Mouse (Mus musculus): ENCODE data around the gene Ube4a. TPM values are rescaled to one million over a fixed set of nuclear protein-coding genes. Genes with fewer than 3 reads are reported as not detected.

Gene Ube4a
- polyA plus RNA-seq, 1 experiment from 2014 or later: 27.0 TPM

DNA sequence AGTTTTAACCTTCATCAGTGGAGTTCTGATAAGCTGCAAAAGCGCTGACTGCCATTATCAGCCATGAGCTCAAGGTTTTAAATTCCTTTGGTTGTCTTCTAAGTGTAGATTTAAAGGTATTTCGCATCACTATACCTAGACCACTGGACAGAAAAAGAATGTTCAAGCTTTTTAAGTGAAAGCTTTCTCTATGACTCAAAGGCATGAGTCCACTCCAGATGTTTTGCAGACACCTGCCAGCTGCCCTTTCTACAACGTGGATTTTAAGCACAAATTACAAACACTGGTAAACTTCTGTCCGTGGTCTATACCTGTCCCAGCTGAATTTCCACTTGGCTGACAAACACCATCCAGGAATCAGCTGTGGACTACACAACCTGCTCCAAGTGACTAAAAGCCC lies 29.6 kb upstream of the Ube4a start:
- Histone ChIP-seq H3K36me3 (no peaks in the 10 kb centered on the region), H3K4me3 (no peak overlapping the region), H3K27ac (no peak overlapping the region), H3K9ac (no peak overlapping the region), H3K27me3 (0 out of 2 replicates have a peak, but pooled peaks cover 3% of the 10 kb centered on the region), H3K9me3 (no peaks in the 10 kb centered on the region), H3K4me1 (peaks cover 4% of the 10 kb centered on the region; the same call in 1 of the 2 replicates), H3K4me2 (replicated peaks) (no peak overlapping the region)
- no peak for ATAC-seq (ENCODE audit: low FRiP score, low read depth)
- WGBS: 69% methylated on average over 4 of the region's 4 CpGs

DNA sequence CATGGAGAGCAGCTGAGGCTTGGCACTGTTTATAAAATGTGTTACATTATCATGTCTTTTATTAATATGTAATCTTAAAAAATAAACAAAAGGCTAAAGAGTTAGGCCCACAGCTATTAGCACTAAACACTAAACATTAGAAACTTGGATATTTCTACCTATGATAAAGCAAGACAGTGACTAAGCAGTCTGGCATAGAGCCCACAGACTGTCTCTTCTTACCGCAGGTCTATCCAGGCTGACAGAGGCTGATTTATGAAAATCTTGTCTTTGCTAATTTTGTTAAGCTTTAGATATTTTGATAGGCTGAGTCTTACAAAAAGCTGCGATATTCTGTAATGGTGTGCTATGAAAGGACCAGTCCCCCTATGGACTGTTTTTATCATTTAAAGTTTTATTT lies 27.9 kb upstream of the Ube4a start:
- Histone ChIP-seq H3K4me2 (replicated peaks) (no peak overlapping the region), H3K27me3 (0 out of 2 replicates have a peak, but pooled peaks cover under 1% of the 10 kb centered on the region), H3K4me3 (no peak overlapping the region), H3K9ac (no peak overlapping the region), H3K27ac (no peak overlapping the region), H3K9me3 (no peaks in the 10 kb centered on the region), H3K36me3 (no peaks in the 10 kb centered on the region), H3K4me1 (no peaks in the 10 kb centered on the region)
- ATAC-seq (ENCODE audit: low FRiP score, low read depth): no peak
- 85% methylated on average over 2 of the region's 2 CpGs for WGBS

DNA sequence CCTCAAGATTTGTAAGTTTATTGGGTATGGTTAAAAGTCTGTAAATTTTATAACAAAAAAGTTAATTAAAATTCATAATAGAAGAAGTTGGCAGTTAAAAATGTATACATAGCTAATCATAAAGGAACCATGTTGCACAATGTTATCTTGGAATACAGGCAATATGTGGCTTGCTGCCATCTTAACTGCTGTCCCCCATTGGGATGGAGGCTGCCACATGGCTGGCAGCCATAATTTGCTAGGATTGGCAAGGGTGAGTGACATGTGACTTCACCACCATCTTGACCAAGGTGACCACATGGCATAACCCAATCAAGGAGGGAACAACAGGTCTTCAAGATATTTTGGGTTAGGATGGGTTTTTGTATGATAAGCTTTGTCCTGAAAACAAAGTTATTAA lies 26.9 kb upstream of the Ube4a start:
- ATAC-seq (ENCODE audit: low FRiP score, low read depth): no peak

DNA sequence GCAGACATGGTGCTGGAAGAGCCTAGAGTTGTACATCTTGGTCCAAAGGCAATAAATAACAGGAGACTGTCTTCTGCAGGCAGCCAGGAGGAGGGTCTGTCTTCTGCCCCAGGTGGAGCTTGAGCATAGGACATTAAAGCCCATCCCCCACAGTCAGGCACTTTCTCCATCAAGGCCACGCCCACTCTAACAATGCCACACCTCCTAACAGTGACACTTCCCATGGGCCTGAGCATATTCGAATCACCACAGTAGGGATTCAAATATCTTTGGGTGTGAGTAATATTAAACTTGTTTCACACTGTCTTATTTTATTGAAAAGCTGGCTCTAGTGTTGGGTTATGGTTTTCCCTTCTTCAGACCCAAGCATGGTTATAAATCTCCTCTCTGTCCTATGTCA lies 26.4 kb upstream of the Ube4a start:
- H3K4me2 ChIP-seq (replicated peaks): no peak overlapping the region
- H3K27me3 ChIP-seq: no peaks in the 10 kb centered on the region
- no peaks in the 10 kb centered on the region for H3K36me3 ChIP-seq
- no peak overlapping the region for H3K9ac ChIP-seq
- no peak for ATAC-seq (ENCODE audit: low FRiP score, low read depth)
- no peak overlapping the region for H3K4me3 ChIP-seq
- no peak overlapping the region for H3K27ac ChIP-seq
- H3K4me1 ChIP-seq: no peaks in the 10 kb centered on the region
- no peaks in the 10 kb centered on the region for H3K9me3 ChIP-seq
- WGBS: 78% methylated on average over 2 of the region's 2 CpGs

More for the DNA sequence above, 26.9 kb upstream of the Ube4a start:
- Histone ChIP-seq H3K36me3 (no peaks in the 10 kb centered on the region), H3K27ac (no peak overlapping the region), H3K27me3 (no peaks in the 10 kb centered on the region), H3K9ac (no peak overlapping the region), H3K9me3 (no peaks in the 10 kb centered on the region), H3K4me1 (no peaks in the 10 kb centered on the region), H3K4me3 (no peak overlapping the region), H3K4me2 (replicated peaks) (no peak overlapping the region)

DNA sequence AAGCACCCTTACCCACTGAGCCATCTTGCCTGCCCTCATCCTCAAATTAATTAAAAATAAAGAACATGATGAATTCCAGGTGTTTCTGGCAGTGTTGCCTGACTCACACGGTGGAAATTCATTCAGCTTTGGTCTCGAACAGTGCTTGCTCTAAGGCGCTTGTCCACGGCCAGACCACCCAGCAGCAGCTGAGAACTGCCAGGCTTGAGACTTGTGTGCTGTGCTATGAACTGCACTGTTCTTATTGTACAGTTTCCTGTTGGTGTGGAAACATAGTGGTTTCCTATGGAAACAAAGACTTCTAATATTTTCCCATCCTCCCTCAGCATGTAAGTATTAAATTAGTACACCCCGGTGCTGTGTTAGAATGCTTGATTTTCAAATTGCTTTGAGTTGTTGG lies 21.6 kb upstream of the Ube4a start:
- ATAC-seq (ENCODE audit: low FRiP score, low read depth): no peak
- Histone ChIP-seq H3K27ac (no peak overlapping the region), H3K9ac (no peak overlapping the region), H3K36me3 (no peaks in the 10 kb centered on the region), H3K4me2 (replicated peaks) (no peak overlapping the region), H3K9me3 (no peaks in the 10 kb centered on the region), H3K4me3 (no peak overlapping the region), H3K27me3 (no peaks in the 10 kb centered on the region), H3K4me1 (no peaks in the 10 kb centered on the region)
- 35% methylated on average over 5 of the region's 5 CpGs for WGBS

DNA sequence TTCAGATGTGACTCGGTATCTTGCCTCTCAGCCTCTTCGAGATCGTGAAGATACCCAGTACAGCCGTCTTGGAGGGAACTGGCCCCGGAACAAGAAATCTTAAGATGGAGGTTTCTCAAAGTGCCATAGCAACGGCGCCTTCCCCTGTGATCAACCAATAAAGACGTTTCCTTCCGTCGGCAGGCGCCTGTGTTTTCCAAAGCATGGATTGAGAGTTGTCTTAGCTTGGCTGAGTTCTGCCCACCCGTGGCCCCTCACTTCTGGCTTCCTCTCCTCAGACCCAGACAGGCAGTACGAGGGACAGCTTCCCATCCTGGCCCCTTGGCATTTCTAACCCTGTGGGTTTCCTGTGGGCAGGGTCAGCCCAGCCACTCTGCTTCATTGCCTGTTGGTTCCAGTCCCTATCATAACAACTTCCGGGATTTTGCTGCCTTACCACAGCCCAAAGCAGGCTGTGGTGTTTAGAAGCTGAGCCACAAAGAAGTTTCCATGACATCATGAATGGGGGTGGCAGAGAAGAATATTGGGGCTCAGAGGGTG lies 20.9 kb upstream of the Ube4a start:
- Histone ChIP-seq H3K4me2 (replicated peaks) (peak overlapping the region; percentile 12; the same call in 1 of the 2 replicates), H3K4me3 (no peak overlapping the region), H3K9me3 (no peaks in the 10 kb centered on the region), H3K4me1 (no peaks in the 10 kb centered on the region), H3K27ac (peak overlapping the region; percentile 39; the same call in 1 of the 2 replicates), H3K9ac (no peak overlapping the region), H3K36me3 (no peaks in the 10 kb centered on the region), H3K27me3 (no peaks in the 10 kb centered on the region)
- 64% methylated on average over 14 of the region's 14 CpGs for WGBS
- ATAC-seq (ENCODE audit: low FRiP score, low read depth): no peak

DNA sequence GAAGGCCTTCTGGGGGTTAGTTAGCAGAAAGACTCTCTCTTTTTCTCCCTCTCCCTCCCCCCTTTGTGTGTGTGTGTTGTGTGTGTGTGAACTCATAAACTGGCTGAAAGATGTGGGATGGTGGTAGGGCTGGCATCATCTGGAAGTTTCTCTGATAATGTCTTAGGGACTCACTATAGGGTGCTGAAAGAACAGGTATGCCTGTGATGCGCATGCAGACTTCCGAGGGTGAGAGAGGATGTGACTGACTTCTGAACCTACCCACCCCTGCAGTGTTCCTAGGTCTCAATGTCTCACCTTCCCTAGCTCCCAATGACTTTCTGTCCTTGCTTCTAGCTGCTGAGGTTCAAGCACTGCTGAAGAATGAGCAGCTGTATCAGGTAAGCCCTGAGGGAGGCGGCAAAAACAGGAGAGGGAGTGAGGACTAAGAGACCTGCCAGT lies 20.3 kb upstream of the Ube4a start:
- H3K9me3 ChIP-seq: no peaks in the 10 kb centered on the region
- no peaks in the 10 kb centered on the region for H3K4me1 ChIP-seq
- H3K27ac ChIP-seq: 0 out of 2 replicates have a peak overlapping the region, but pooled peaks have one; percentile 39
- H3K4me2 ChIP-seq (replicated peaks): peak overlapping the region; percentile 12; the same call in 1 of the 2 replicates
- no peak for ATAC-seq (ENCODE audit: low FRiP score, low read depth)
- no peak overlapping the region for H3K4me3 ChIP-seq
- H3K9ac ChIP-seq: no peak overlapping the region
- WGBS: 87% methylated on average over 3 of the region's 3 CpGs
- H3K27me3 ChIP-seq: no peaks in the 10 kb centered on the region
- no peaks in the 10 kb centered on the region for H3K36me3 ChIP-seq

DNA sequence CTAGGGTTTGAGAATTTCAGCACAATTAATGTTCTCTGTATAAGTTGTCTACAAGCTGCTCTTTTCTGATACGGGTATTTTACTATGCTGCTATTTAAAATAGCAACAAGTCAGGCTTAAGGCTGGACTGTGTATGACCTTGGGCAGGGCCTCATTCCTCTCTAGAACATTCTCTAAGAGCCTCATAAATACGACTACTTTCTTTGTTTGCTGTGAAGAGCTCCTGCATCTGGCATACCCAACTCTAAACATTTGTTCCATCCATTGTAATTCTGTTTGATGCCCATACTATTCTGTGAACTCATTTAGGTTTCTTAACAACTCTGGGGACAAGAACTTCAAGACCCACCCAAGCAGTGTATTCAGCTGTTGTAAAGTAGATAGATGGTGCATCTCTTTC lies 17.6 kb upstream of the Ube4a start:
- Histone ChIP-seq H3K4me2 (replicated peaks) (no peak overlapping the region), H3K9me3 (no peaks in the 10 kb centered on the region), H3K4me1 (no peaks in the 10 kb centered on the region), H3K27me3 (peaks cover 7% of the 10 kb centered on the region), H3K27ac (no peak overlapping the region), H3K9ac (no peak overlapping the region), H3K36me3 (no peaks in the 10 kb centered on the region), H3K4me3 (no peak overlapping the region)
- no peak for ATAC-seq (ENCODE audit: low FRiP score, low read depth)
- WGBS: 65% methylated on average over 2 of the region's 2 CpGs

DNA sequence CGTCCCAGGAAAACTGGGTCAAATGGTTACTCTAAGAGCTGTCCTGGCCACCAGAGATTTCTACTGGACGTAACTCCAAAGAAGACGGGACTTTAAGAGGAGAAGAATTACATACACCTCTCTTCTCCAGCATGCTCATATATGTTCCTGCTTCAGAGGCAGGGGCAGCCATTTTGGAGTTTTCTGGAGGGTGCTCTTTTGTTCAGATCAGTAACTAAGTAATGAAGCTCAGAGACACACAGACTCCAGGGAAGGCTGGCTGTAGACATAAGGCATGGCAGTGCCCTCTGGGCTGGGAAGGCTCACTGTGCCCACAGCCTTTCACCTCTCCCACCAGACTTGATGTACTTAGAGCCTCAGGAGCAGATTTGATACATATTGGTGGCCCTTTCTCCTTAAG lies 17.1 kb upstream of the Ube4a start:
- WGBS: 88% methylated on average over 3 of the region's 3 CpGs
- no peaks in the 10 kb centered on the region for H3K9me3 ChIP-seq
- no peaks in the 10 kb centered on the region for H3K4me1 ChIP-seq
- no peak for ATAC-seq (ENCODE audit: low FRiP score, low read depth)
- H3K4me3 ChIP-seq: no peak overlapping the region
- no peak overlapping the region for H3K27ac ChIP-seq
- no peak overlapping the region for H3K4me2 ChIP-seq (replicated peaks)
- no peak overlapping the region for H3K9ac ChIP-seq
- H3K27me3 ChIP-seq: peaks cover 12% of the 10 kb centered on the region
- no peaks in the 10 kb centered on the region for H3K36me3 ChIP-seq

DNA sequence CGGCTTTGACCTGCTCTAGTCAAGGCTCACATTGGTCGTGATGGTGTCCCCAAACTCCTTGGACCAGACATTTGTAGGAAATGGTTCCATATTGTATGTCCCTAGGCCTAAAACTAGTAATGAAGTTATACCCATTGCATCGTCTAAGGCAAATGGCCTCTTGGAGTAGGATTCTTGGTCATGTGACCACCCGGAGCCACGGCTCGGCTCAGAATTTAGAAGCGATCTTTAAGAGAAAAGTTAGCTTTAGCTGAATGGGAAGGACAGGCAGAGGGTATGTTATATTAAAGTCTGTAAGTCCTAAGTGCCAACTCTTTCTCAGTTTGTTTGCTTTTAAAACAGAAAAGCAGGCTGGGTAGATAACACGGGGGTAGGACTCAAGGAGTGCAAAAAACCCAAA lies 16.7 kb upstream of the Ube4a start:
- H3K36me3 ChIP-seq: no peaks in the 10 kb centered on the region
- H3K27ac ChIP-seq: no peak overlapping the region
- H3K9me3 ChIP-seq: no peaks in the 10 kb centered on the region
- H3K27me3 ChIP-seq: peaks cover 12% of the 10 kb centered on the region
- no peak overlapping the region for H3K4me3 ChIP-seq
- no peak overlapping the region for H3K4me2 ChIP-seq (replicated peaks)
- no peak for ATAC-seq (ENCODE audit: low FRiP score, low read depth)
- no peaks in the 10 kb centered on the region for H3K4me1 ChIP-seq
- WGBS: 88% methylated on average over 8 of the region's 8 CpGs
- H3K9ac ChIP-seq: no peak overlapping the region

DNA sequence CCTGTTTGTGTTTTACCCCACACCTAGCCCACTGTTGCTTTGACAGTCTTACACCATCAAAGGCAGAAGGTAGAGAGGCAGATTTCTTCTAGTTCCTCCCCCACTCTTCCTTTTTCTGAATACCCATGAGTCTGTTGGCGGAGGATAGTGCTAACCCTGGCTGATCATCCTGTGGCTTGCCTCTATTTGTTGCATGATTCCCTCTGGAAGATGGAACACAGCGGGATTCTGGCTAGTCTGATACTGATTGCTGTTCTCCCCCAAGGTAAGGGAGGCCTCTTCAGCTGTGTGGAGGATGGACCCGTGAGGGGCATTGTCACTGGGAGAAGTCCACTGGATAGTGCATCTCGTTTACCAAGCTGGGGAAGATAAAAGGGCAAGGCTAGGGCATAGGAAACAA lies 16.3 kb upstream of the Ube4a start, which contains the start of gene Cd3d:
Cd3d (plus strand) TSS at position 111 of the 400 bp plus-strand sequence.
- Histone ChIP-seq H3K4me3 (no peak within 1 kb of the TSS), H3K9ac (no peak within 1 kb of the TSS), H3K27me3 (peaks cover 12% of the 10 kb centered on the region), H3K4me1 (no peaks in the 10 kb centered on the region), H3K9me3 (no peaks in the 10 kb centered on the region), H3K36me3 (no peaks in the 10 kb centered on the region), H3K4me2 (replicated peaks) (no peak within 1 kb of the TSS), H3K27ac (no peak within 1 kb of the TSS)
- WGBS: 75% methylated on average over 4 of the region's 4 CpGs
- no peak for ATAC-seq (ENCODE audit: low FRiP score, low read depth)

DNA sequence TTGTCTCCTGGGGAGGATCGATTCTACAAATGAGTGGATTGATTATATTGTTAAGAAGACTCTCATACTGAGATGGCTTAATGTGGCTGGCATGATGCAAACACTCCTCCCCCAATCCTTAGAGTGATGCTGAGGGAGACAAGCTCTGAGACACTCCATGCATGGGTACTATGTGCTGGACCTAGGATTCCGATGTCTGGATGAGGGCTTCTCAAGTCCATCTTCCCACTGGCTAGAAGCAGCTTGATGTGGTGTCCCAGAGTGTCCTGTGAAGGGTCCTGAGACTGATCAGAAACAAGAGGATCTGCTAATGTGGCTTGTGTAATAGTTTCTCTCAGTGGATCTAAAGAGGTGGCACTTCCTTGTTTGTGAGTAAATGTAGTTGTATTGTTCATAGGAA lies 15.7 kb upstream of the Ube4a start:
- no peak overlapping the region for H3K4me2 ChIP-seq (replicated peaks)
- WGBS: 86% methylated on average over 2 of the region's 2 CpGs
- no peaks in the 10 kb centered on the region for H3K4me1 ChIP-seq
- no peak overlapping the region for H3K4me3 ChIP-seq
- H3K9me3 ChIP-seq: no peaks in the 10 kb centered on the region
- peaks cover 14% of the 10 kb centered on the region for H3K27me3 ChIP-seq
- no peak overlapping the region for H3K27ac ChIP-seq
- no peak overlapping the region for H3K9ac ChIP-seq
- no peaks in the 10 kb centered on the region for H3K36me3 ChIP-seq
- ATAC-seq (ENCODE audit: low FRiP score, low read depth): no peak

DNA sequence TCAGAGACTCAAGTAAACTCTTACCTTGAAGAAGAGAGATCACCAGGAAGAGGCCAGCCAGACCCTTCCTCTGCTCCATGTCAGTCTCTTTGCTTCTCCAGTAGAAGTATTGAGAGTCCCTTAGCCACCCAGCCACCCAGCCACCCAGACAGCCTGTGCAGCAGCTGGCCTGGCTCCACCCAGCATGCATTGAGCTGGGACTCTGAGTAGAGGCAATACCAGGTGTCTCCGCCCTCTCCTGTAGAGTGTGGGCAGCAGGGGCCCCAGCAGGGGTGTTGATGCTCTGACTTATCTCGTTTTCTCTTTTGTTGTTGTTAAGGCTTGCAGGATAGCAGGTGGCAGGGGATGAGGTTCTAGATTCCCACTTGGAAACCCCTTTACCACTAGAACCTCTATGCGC lies 14.8 kb upstream of the Ube4a start, which contains the start of gene Cd3g:
Cd3g (minus strand) TSS at position 190 of the 400 bp plus-strand sequence.
- H3K9me3 ChIP-seq: no peaks in the 10 kb centered on the region
- no peak within 1 kb of the TSS for H3K4me2 ChIP-seq (replicated peaks)
- H3K9ac ChIP-seq: no peak within 1 kb of the TSS
- H3K4me1 ChIP-seq: no peaks in the 10 kb centered on the region
- no peaks in the 10 kb centered on the region for H3K36me3 ChIP-seq
- H3K4me3 ChIP-seq: no peak within 1 kb of the TSS
- 70% methylated on average over 3 of the region's 3 CpGs for WGBS
- peaks cover 14% of the 10 kb centered on the region for H3K27me3 ChIP-seq
- ATAC-seq (ENCODE audit: low FRiP score, low read depth): no peak
- no peak within 1 kb of the TSS for H3K27ac ChIP-seq

All from limb, embryonic 13.5 days (tissue).